Mouse (Mus musculus): ENCODE results near the gene Gnaq. TPM values are rescaled to one million over a fixed set of nuclear protein-coding genes. Genes with fewer than 3 reads are reported as not detected.
A peak's percentile ranks its signal among the peaks of the same experiment; 100 is the strongest.

The Gnaq gene
- total and polyA plus RNA-seq, 3 experiments, result 8.1 to 12.9 (median 8.2) TPM

DNA sequence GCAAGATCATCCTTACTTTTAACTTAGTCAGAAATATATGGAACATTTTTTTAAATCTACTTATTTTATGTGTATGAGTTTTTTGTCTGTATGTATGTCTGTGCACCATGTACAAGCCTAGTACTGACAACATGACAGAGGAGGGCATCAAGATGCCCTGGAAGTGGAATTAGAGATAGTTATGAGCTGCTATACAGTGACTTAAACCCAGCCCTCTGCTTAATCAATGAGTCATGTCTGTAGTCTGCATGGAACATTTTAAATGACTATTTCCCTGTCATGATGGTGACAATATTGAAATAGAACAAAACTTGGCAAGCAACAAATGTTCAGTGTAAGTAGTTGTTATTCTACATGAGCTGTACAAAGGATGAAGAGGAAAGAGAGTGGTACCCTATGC lies 196.4 kb downstream of the Gnaq start:
- no peak overlapping the region for H3K4me3 ChIP-seq (replicated peaks in 1 of 3; ENCODE audit: low read depth in 2 of 3, low read length in 2 of 3, poor library complexity in 1 of 3)
- peak overlapping the region; percentile 86 for H3K27ac ChIP-seq (ENCODE audit: insufficient read depth, low read depth)
- no peaks in the 10 kb centered on the region for H3K27me3 ChIP-seq (replicated peaks)
- peaks cover under 1 to 15% of the 10 kb centered on the region in 2 experiments for H3K36me3 ChIP-seq (replicated peaks in 1 of 2; ENCODE audit: control insufficient read depth in 1 of 2, insufficient read depth in 1 of 2, low read length in 1 of 2)
- in situ Hi-C loops (cut with MboI; ENCODE audit: low pct_ligation_motif_present, low pct_unique_long_range_greater_than_20kb, low sequenced_read_pairs) (loop anchor here (10.0 to 25.0 kb wide), 3 partner anchors 64 to 267 kb away; partner anchors contain the start of gene Gnaq), dilution Hi-C loops (cut with MboI; ENCODE audit: extremely low pct_ligation_motif_present, extremely low pct_unique_long_range_greater_than_20kb, low sequenced_read_pairs) (no loop called here)
- 0 out of 2 replicates have a peak, but pooled peaks cover 3% of the 10 kb centered on the region for H3K79me2 ChIP-seq (replicated peaks; ENCODE audit: control insufficient read depth, extremely low read depth, insufficient read depth, poor library complexity, severe bottlenecking)
- TF ChIP-seq IRF4 (IDR thresholded peaks at IDR 0.05; ENCODE audit: low read depth, low read length) (peak; percentile 78), POLR2A (IDR thresholded peaks at IDR 0.05; ENCODE audit: low read depth, low read length) (no peak), JUND (conservative IDR thresholded peaks at IDR 0.05; ENCODE audit: low read depth, low read length) (peak; percentile 83), EP300 (IDR thresholded peaks at IDR 0.05; ENCODE audit: low read length) (peak; percentile 59)
- peak overlapping the region; percentile 91 for H3K9ac ChIP-seq (ENCODE audit: insufficient read depth, low read depth)
- DNase-seq (ENCODE audit: extremely low read depth), result peak; percentile 56
- peak overlapping the region; percentile 96 for H3K4me2 ChIP-seq (ENCODE audit: insufficient read depth, low read depth, poor library complexity, severe bottlenecking)
- H3K9me3 ChIP-seq (replicated peaks; ENCODE audit: low read length), result no peaks in the 10 kb centered on the region
- peaks cover 12 to 79% of the 10 kb centered on the region in 2 experiments; a peak in 3 of 4 replicates for H3K4me1 ChIP-seq (ENCODE audit: control insufficient read depth in 1 of 2, insufficient read depth in 2 of 2)

DNA sequence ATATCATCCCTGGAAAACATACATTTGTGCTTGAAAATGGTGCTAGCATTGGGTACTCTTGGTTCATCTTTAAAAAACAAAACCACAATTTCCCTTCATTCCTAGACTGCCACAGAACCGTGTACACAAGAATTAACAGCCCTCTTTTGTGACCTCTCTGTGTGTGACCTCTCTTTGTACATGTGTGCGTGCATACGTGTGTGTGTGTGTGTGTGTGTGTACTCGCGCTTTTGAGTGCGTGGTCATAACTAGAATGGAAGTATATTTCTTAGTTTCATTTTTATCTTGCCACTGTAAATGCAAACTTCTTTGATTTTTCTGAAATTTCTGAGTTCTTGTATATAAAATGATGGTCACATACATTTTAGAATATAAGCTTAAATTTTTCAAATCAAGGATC lies 197.0 kb downstream of the Gnaq start:
- H3K4me1 ChIP-seq (ENCODE audit: control insufficient read depth in 1 of 2, insufficient read depth in 2 of 2), result peaks cover 12 to 83% of the 10 kb centered on the region in 2 experiments; a peak in 3 of 4 replicates
- 0 out of 2 replicates have a peak, but pooled peaks cover 3% of the 10 kb centered on the region for H3K79me2 ChIP-seq (replicated peaks; ENCODE audit: control insufficient read depth, extremely low read depth, insufficient read depth, poor library complexity, severe bottlenecking)
- peak overlapping the region; percentile 91 for H3K9ac ChIP-seq (ENCODE audit: insufficient read depth, low read depth)
- in situ Hi-C loops (cut with MboI; ENCODE audit: low pct_ligation_motif_present, low pct_unique_long_range_greater_than_20kb, low sequenced_read_pairs), result loop anchor here (10.0 to 25.0 kb wide), 3 partner anchors 65 to 267 kb away; partner anchors contain the start of gene Gnaq
- H3K27ac ChIP-seq (ENCODE audit: insufficient read depth, low read depth), result peak overlapping the region; percentile 86; the same call in 1 of the 2 replicates
- TF ChIP-seq JUN (IDR thresholded peaks at IDR 0.05; ENCODE audit: insufficient read depth, low read depth, low read length), result peak; percentile 14; the same call in 1 of the 2 replicates
- TF ChIP-seq CTCF (conservative IDR thresholded peaks at IDR 0.05 in 1 of 2, IDR thresholded peaks at IDR 0.05 in 1 of 2; ENCODE audit: low read depth in 2 of 2, low read length in 2 of 2), result no peak
- peak; percentile 76 for TF ChIP-seq IRF4 (IDR thresholded peaks at IDR 0.05; ENCODE audit: low read depth, low read length)
- TF ChIP-seq RAD21 (IDR thresholded peaks at IDR 0.05; ENCODE audit: low read depth, low read length), result no peak
- TF ChIP-seq RCOR1 (conservative IDR thresholded peaks at IDR 0.05; ENCODE audit: low read depth, low read length), result no peak
- peak; percentile 60 for TF ChIP-seq JUND (conservative IDR thresholded peaks at IDR 0.05; ENCODE audit: low read depth, low read length)
- peak; percentile 27; the same call in 1 of the 2 replicates for TF ChIP-seq BHLHE40 (IDR thresholded peaks at IDR 0.05; ENCODE audit: low read depth, low read length)
- TF ChIP-seq MAZ (IDR thresholded peaks at IDR 0.05; ENCODE audit: low read depth, low read length), result 0 out of 2 replicates have a peak, but pooled peaks have one; percentile 21
- TF ChIP-seq E2F4 (IDR thresholded peaks at IDR 0.05; ENCODE audit: insufficient replicate concordance, low read depth, low read length), result no peak
- TF ChIP-seq EP300 (IDR thresholded peaks at IDR 0.05; ENCODE audit: low read length), result peak; percentile 58
- no peak for TF ChIP-seq TCF12 (IDR thresholded peaks at IDR 0.05; ENCODE audit: low read depth, low read length)
- TF ChIP-seq CHD2 (IDR thresholded peaks at IDR 0.05; ENCODE audit: low read length), result 0 out of 2 replicates have a peak, but pooled peaks have one; percentile 16
- H3K9me3 ChIP-seq (replicated peaks; ENCODE audit: low read length), result no peaks in the 10 kb centered on the region
- DNase-seq (ENCODE audit: extremely low read depth), result no peak
- no peaks in the 10 kb centered on the region for H3K27me3 ChIP-seq (replicated peaks)
- H3K4me3 ChIP-seq (replicated peaks in 1 of 3; ENCODE audit: low read depth in 2 of 3, low read length in 2 of 3, poor library complexity in 1 of 3), result peak overlapping the region in 1 of 3 experiments; percentile 13
- H3K4me2 ChIP-seq (ENCODE audit: insufficient read depth, low read depth, poor library complexity, severe bottlenecking), result peak overlapping the region; percentile 96
- dilution Hi-C loops (cut with MboI; ENCODE audit: extremely low pct_ligation_motif_present, extremely low pct_unique_long_range_greater_than_20kb, low sequenced_read_pairs), result no loop called here
- H3K36me3 ChIP-seq (replicated peaks in 1 of 2; ENCODE audit: control insufficient read depth in 1 of 2, insufficient read depth in 1 of 2, low read length in 1 of 2), result peaks cover 2 to 19% of the 10 kb centered on the region in 2 experiments

Measured in CH12.LX (cell line).